Mouse (Mus musculus) heart, embryonic 16.5 days (tissue): ENCODE results near the gene Gtse1. TPM values are rescaled to one million over a fixed set of nuclear protein-coding genes. Genes with fewer than 3 reads are reported as not detected.

Experiments
- polyA plus RNA-seq: library from polyadenylated mRNA; unstranded; fragments of >200 nt; fragmentation: Nextera tagmentation; extraction: Ambion mirVana; gene quantifications from 2 replicates; pipeline ENCODE4 v1.2.1, GENCODE M21; 2015

The Gtse1 gene
- polyA plus RNA-seq, 1 experiment from 2014 or later: 25.5 TPM

Other genes starting within 250 kb of the Gtse1 start
- gene Ppara, start 124.8 kb upstream of the Gtse1 start, polyA plus RNA-seq: 20.3 and 21.5 TPM in 2 replicates
- 48.8 and 49.8 TPM in 2 replicates for gene Cdpf1, start 48.0 kb upstream of the Gtse1 start, polyA plus RNA-seq
- 0.50 and 0.53 TPM in 2 replicates for gene Pkdrej, start 38.0 kb upstream of the Gtse1 start, polyA plus RNA-seq
- 4.9 and 6.2 TPM in 2 replicates for gene Ttc38, start 27.4 kb upstream of the Gtse1 start, polyA plus RNA-seq
- gene Trmu, start 19.6 kb downstream of the Gtse1 start, polyA plus RNA-seq: 36.3 and 40.5 TPM in 2 replicates
- gene Celsr1, start 174.0 kb downstream of the Gtse1 start, polyA plus RNA-seq: 1.7 TPM in 2 replicates
- 18.7 and 22.2 TPM in 2 replicates for gene Gramd4, start 197.9 kb downstream of the Gtse1 start, polyA plus RNA-seq